Mouse (Mus musculus) ES-E14 (cell line): ENCODE results near the gene Zfp984.
"Not testable (repeated sequence)": the region's sequence is repeated elsewhere in the genome, so short reads cannot be mapped to it uniquely, and the experiment has no call there.

Source experiments
- CHD2 ChIP-seq: IDR thresholded peaks from 2 replicates; pipeline ENCODE4 v1.6.1; 2014; ENCODE audit warnings: mild to moderate bottlenecking, low read depth, low read length, inconsistent platforms
- HCFC1 ChIP-seq: IDR thresholded peaks from 2 replicates; pipeline ENCODE4 v1.6.1; 2012; ENCODE audit warnings: low read length, inconsistent platforms, borderline replicate concordance; ENCODE audit not compliant: insufficient read depth
- ZC3H11A ChIP-seq: IDR thresholded peaks from 2 replicates; pipeline ENCODE4 v1.6.1; 2012; ENCODE audit warnings: low read depth, mild to moderate bottlenecking, inconsistent platforms, low read length, borderline replicate concordance
- ZNF384 ChIP-seq: IDR thresholded peaks from 2 replicates; pipeline ENCODE4 v1.6.1; 2012; ENCODE audit warnings: low read depth, low read length, inconsistent platforms

DNA sequence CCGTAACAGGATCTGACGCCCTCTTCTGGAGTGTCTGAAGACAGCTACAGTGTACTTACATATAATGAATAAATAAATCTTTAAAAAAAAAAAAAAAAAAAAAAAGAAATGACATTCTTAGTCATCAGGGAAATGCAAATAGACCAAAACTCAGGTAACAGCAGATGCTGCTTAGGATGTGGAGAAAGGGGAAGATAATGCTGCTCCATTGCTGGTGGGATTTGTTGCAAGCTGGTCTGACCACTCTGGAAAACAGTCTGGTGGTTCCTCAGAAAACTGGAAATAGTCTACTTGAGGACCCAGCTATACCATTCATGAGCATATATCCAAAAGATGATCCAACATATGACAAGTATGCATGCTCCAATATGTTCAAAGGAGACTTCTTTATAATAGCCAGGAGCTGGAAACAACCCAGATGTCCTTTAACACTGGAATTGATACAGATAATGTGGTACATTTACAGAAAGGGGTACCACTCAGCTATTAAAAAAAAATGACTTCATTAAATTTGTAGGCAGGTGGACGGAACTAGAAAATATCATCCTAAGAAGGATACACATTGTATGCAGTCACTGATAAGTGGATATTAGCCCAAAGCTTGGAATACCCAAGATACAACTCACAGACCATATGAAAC, 15.4 kb downstream of the Zfp984 start:
- not testable (repeated sequence) for TF ChIP-seq ZNF384, ZC3H11A, HCFC1, CHD2
